Mouse (Mus musculus) retina, postnatal 7 days (tissue): Measurements from ENCODE around the gene Atp8b5.
A peak's percentile ranks its signal among the peaks of the same experiment; 100 is the strongest.

ENCODE experiments used
- DNase-seq: peaks from one replicate; pipeline ENCODE4 v3.0.0-alpha.2; 2012; ENCODE audit warnings: low read depth, low spot score

Atp8b5 gene

DNA sequence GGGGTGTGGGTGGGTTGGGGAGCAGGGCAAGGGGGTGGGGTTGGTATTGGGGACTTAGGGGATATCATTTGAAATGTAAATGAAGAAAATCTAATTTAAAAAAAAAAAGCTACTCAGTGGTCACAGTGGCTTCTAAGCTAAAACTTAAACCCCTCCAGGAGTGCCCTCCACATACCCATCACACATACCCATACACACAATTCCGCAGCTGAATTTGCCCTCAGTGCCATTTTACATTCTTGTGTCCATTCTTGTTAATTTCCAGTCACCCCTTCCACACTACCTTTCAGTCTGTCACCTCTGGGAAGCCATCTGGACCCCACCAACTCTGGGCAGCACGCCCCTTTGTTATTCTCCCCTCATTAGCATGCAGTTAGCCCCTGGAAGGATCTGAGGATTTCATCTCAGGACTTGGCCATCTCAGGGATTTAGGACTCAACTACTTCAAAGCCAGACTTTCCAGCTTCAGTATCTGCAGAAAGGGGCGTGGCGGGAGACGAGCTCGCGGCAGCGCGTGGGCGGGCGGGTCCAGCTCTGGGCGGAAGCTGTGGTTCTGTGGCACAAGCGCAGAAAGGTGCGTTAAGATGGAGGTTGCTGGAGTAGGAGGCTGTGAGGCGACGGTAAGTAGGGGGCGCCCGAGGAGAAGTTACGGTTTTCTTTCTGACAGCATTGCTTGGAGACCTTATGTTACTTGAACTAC is at the start of gene Atp8b5:
Gene Atp8b5 (plus strand): TSS at position 537 of the 700 bp plus-strand sequence.
- DNase-seq = peak; percentile 40

GRCm38 (mm10) chr4:43217997-43218396 is 49.0 kb upstream of the Atp8b5 start:
- no peak for DNase-seq

- DNase-seq = no peak
Measured at GRCm38 (mm10) chr4:43231821-43232220, 35.1 kb upstream of the Atp8b5 start.

- DNase-seq = no peak
Measured at GRCm38 (mm10) chr4:43232985-43233384, 34.0 kb upstream of the Atp8b5 start.

GRCm38 (mm10) chr4:43233489-43233888 is 33.5 kb upstream of the Atp8b5 start:
- no peak for DNase-seq

DNA sequence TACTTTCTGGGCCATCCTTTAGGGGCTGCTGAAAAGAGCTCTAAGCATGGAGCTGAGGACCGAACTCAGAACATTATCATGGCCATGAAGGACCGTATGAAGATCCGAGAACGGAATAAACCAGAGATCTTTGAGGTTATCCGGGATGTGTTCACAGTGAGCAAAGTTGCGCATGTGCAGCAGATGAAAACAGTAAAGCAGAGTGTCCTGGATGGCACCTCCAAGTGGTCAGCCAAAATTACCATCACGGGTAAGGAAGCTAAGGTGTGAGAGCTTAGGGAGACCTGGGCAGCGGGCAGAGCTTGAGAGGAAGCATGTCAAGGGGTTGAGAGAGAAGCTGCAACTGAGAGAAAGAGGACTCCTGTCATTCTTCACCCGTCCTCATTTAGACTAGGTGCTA is 30.1 kb upstream of the Atp8b5 start:
- no peak for DNase-seq

GRCm38 (mm10) chr4:43240716-43241115 is 26.2 kb upstream of the Atp8b5 start:
- no peak for DNase-seq

- no peak for DNase-seq
Measured at GRCm38 (mm10) chr4:43244022-43244421, 22.9 kb upstream of the Atp8b5 start.

DNA sequence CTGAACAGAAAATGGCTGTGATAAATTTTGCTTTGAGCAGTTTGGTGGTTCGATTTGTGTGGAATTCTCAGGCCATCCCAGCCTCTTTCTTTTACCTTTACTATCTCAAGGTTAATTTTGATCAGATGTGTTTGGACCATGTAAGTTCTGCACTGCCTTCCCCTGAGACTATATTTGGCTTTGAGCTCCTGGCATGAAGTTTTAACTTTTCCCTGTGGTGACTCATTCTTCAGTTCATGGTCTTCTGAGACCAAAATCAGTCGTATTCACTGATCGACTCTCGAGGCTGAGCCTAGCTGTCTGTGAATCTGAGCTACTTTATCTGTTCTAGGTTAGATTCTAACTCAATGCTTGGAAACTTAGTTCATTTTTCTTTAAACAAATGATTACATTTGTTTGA is 21.2 kb upstream of the Atp8b5 start:
- no peak for DNase-seq

DNA sequence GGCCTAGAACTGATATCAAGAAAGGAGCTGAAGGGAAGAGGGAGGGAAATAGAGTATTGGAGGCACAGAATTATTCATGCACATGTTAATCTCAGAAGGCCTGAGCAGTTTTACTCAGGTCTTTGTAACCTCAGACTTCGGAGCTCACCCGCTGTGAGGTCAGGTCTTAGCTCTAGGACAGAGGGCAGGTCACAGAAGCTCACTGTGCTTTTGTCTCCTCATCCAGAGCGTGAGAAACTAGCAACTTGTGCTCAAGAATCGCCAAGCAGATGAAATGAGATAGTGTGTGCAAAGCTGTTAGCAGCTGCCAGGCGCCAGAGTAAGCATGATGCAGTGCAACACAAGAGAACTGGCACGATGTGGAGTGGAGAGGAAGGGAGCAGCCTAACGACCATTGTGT is 18.9 kb upstream of the Atp8b5 start:
- no peak for DNase-seq

DNA sequence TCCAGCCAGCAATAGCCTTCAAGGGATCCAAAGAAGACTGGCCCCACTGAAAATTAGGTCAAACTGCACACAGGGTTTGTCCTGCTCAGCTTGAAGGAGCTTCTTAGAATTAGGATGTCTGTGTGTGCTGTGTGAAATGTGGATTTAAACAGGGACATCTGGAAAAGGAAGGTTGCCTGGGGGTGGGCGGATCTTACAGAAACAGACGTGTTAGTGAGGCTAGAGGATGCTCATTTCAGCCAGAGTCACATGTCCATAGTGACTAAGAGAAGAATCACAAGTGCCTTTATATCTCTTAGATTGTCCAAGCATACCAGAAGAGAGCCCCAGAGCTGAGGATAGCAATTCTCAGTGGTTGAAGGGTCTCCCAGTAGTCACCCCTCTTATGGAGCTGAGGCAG is 18.1 kb upstream of the Atp8b5 start:
- no peak for DNase-seq

DNA sequence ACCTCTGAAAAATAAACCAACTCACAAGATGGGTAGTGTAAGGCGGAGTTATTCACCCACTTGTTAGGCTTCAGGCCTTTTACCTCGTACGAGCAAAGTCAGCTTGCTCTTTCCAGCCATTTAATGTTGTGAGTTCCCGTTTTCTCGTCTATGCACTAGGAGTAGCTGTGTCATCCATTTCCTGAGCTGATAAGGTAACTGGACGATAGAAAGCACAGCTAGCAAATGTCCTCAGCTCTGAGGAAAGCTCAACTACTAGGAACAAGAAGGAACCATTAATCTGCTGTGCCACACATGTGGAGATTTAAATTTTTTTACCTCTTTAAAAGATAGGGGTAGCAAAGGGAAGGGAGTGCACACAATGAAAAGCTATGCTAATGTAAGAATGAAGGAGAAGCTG is 15.7 kb upstream of the Atp8b5 start:
- DNase-seq = no peak

GRCm38 (mm10) chr4:43257040-43257439 is 9.9 kb upstream of the Atp8b5 start:
- DNase-seq = no peak

DNA sequence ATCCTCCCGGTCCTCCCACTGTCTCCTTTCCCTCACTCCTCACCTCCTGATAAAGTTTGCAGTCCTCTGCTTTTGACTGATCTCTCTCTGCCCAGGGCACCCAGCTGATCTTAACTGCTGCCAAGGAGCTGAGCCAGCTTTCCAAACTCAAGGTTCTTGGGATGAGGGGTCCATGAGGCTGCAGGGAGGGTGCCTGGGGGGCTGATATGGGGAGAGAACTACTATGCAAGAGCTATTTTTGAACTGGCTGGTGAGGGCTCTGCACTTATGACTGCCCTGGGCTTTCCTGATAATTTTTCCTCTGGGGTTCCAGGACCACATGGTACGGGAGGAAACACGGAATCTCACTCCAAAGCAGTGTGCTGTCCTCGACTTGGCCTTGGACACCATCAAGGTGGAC is 8.4 kb upstream of the Atp8b5 start:
- no peak for DNase-seq

DNA sequence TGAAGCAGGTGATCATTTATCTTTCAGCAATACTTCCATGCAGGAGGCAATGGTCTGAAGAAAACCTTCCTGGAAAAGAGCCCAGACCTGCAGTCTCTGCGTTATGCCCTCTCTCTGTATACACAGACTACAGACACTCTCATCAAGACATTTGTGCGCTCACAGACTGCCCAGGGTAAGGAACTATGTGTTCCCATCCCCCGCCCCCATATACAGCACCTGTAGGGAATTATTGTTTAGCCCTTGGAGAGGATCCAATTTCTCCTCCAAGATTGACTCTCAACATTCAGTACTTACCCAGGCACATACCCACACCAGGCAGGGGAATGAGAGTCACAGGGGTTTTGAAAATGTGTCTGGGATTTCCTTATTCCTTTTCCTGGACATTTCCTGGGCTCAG is 7.5 kb upstream of the Atp8b5 start:
- DNase-seq = no peak

- DNase-seq = no peak
Measured at GRCm38 (mm10) chr4:43260096-43260495, 6.9 kb upstream of the Atp8b5 start.

DNA sequence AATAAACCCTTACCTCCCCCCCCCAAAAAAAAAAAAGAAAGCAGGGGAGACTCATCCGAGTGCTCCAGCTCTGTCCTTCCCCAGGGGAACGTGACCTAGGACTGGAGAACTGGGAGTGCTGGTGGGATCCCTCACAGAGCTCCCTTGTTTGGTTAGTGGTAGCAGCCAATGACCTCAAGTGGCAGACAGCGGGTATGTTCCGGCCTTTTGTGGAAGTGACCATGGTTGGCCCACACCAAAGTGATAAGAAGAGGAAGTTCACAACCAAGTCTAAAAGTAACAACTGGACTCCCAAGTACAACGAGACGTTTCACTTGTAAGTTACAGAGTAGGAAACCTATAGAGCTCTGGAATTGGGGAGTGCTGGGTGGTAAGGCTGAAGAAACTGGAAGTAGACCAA is 4.1 kb upstream of the Atp8b5 start:
- no peak for DNase-seq

- no peak for DNase-seq
Measured at GRCm38 (mm10) chr4:43266146-43266545, 813 bp upstream of the Atp8b5 start.

GRCm38 (mm10) chr4:43267323-43267658 is 332 bp downstream of the Atp8b5 start:
- DNase-seq = no peak

GRCm38 (mm10) chr4:43285476-43285875 is 18.5 kb downstream of the Atp8b5 start:
- no peak for DNase-seq

DNA sequence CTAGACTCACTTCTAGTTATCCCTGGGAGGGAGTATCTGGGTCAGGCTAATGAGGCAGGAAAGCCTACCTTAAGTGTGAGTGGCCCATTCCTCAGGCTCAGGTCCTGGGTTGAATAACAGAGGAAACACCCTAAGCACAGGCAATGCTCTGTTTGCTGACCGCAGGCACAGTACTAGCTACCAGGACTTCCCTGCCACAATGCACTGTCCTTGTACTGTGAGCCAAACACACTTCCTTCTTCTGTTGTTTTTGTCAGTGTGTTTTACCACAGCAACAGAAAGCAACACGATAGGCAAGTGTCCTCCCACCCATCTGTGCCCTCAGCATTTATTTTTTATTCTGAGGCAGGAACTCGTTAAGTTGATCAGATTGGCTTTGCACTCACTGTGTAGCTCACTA is 20.3 kb downstream of the Atp8b5 start:
- DNase-seq = no peak

DNA sequence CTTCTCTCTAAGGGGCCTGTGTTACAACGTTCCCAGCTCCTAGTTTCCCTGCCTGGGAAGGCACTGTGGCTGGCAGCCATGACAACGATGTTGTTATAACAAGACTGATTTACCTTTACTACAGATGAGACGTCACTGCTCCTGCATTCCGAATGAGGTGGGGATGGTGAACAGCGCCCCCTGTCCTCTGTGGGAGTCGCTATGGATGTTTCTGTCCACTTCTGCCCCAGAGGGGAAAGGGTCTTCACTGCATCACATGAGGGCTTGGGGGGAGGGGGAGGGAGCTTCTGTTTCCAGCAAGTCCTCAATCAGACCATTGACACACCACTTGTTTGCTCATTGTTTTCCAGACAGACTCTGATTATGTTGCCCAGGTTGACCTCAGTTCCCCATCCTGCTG is 27.0 kb downstream of the Atp8b5 start:
- no peak for DNase-seq

DNA sequence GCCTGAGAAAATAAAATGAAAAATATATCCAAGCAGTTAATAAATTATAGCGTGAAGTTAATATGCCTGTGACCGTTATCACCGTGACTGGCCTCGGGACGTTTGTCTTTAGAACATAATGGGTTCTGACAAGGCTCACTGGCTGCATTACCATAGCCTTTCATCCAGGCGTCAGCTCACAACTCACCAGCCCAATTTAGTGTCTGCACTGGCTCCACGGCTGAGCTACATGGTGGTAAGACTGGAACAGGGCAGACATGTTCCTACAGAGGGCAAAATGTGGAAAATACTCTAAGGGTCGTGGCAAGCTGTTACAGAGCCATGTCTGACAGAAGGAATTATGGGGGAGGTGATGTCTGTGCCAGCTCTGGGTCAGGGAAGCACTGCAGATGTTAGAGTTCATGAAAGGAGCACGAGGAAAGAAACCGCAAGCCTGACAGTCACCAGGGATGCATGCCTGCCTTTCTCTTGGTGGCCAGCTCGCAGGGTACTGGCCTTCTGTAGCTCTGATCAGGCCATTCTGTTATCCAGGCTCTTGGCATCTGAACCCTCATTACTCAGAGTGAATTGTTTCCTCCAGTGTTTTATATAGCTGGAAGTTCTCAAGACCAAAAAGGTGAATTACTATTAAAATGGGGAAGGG is 42.9 kb downstream of the Atp8b5 start:
- DNase-seq = peak; percentile 8

DNA sequence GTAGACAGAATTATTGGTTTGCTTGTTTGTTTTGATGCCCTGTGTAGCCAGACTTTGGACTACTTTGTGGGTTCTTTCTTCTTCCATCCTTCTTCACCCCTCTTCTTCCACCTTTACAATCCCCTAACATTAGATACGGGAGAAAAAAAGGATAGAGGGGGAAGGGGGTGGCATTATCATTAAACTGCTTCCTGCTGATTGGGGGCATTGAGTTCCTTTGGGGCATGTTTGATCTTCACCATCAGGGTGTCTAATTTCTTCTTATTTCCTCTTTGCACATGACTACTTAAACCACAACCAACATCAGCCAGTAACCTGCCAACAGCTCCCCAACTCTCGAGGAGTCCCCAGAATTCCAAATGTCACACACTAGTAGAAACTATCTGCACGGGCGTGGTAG is 54.6 kb downstream of the Atp8b5 start:
- DNase-seq = no peak
